Mouse (Mus musculus) CH12.LX (cell line): ENCODE data around the gene Trhde.

Experiments used
- CTCF ChIP-seq, 2 experiments: IDR thresholded peaks in 1 of 2; conservative IDR thresholded peaks in 1 of 2; 2 replicates each; pipeline ENCODE4 v1.5.1; 2011 to 2012; ENCODE audit warnings: low read depth in 2 of 2, low read length in 2 of 2, improper control_type of control experiment in 1 of 2, inconsistent platforms in 1 of 2, mild to moderate bottlenecking in 1 of 2, moderate library complexity in 1 of 2
- EP300 ChIP-seq: IDR thresholded peaks from 2 replicates; pipeline ENCODE4 v1.6.1; 2011; ENCODE audit warnings: low read length, improper control_type of control experiment
- HCFC1 ChIP-seq: IDR thresholded peaks from 2 replicates; pipeline ENCODE4 v1.6.1; 2012; ENCODE audit warnings: low read depth, mild to moderate bottlenecking, inconsistent platforms, low read length, improper control_type of control experiment
- JUND ChIP-seq: conservative IDR thresholded peaks from 2 replicates; pipeline ENCODE4 v1.6.1; 2011; ENCODE audit warnings: low read depth, low read length, improper control_type of control experiment
- RAD21 ChIP-seq: IDR thresholded peaks from 2 replicates; pipeline ENCODE4 v1.6.1; 2011; ENCODE audit warnings: low read depth, mild to moderate bottlenecking, low read length, improper control_type of control experiment, moderate library complexity
- RCOR1 ChIP-seq: conservative IDR thresholded peaks from 2 replicates; pipeline ENCODE4 v1.6.1; 2012; ENCODE audit warnings: low read depth, mild to moderate bottlenecking, inconsistent platforms, low read length, improper control_type of control experiment
- UBTF ChIP-seq: IDR thresholded peaks from 2 replicates; pipeline ENCODE4 v1.6.1; 2012; ENCODE audit warnings: low read depth, mild to moderate bottlenecking, inconsistent platforms, low read length, improper control_type of control experiment, moderate library complexity
- ZNF384 ChIP-seq: IDR thresholded peaks from 2 replicates; pipeline ENCODE4 v1.6.1; 2012; ENCODE audit warnings: low read depth, low read length, improper control_type of control experiment, inconsistent platforms

- TF ChIP-seq CTCF (conservative IDR thresholded peaks at IDR 0.05 in 1 of 2, IDR thresholded peaks at IDR 0.05 in 1 of 2; ENCODE audit: low read depth in 2 of 2, low read length in 2 of 2): no peak
- TF ChIP-seq HCFC1: no peak
- no peak for TF ChIP-seq ZNF384
- no peak for TF ChIP-seq RCOR1
- no peak for TF ChIP-seq JUND
- no peak for TF ChIP-seq RAD21
- TF ChIP-seq EP300: no peak
- no peak for TF ChIP-seq UBTF
These were observed 100.3 kb downstream of the Trhde start for GRCm38 (mm10) chr10:114701791-114702190.
